In the genomic region with DNA sequence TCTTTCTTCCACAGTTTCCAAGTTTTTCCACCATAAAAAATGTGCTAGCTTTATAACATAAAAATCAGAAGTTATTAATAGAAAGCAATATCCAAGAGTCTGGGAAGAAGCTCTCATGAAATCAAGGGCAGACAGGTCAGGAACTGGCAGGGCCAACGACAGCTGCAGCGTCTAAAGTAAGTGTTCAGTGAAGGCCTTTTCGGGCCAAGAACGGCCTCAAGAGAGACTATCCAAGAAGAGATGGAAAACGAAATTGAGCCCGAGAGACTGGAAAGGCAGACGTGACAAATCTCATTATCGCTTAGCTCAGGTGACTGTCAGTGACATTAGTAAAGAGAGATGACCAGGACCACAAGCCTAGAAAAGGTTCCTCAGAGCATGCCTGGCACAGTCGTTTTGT, we compare ENCODE assay signal across 19 mouse cellular contexts. TPM values are rescaled to one million over a fixed set of nuclear protein-coding genes. Genes with fewer than 3 reads are reported as not detected.
DNase-seq lines count a peak whose midpoint lies in the region; TF ChIP-seq lines count a peak whose summit lies in the region.
"Had no signal": no experiment of that assay in that cellular context is flagged by ENCODE, and none has a peak within 500 bp of the region (broad histone marks: within the 10 kb centered on the region; RNA-seq: fewer than 3 reads in every experiment).

No protein-coding gene starts in this region.

- peak; percentile 78 for DNase-seq in gastrocnemius, adult 2 months
- no peak for DNase-seq in gastrocnemius, postnatal 4 days (ENCODE audit: low spot score in 2 of 2)
- DNase-seq in lung, postnatal 14 days: peak; percentile 12
- DNase-seq in lung, adult 2 months: no peak
- DNase-seq in gastrocnemius, adult 8-10 months (ENCODE audit: low spot score in 2 of 2): peak; percentile 26 to 42
- peak; percentile 34 for DNase-seq in gastrocnemius, postnatal 25 days
- no peak for DNase-seq in adrenal gland, postnatal 14 days
- DNase-seq: adrenal gland, adult 2 months; cerebellum, adult 11 months; cerebellum, adult 8-10 months; cerebellum, postnatal 14 days; forebrain, postnatal 0 days; heart, postnatal 4 days; kidney, adult 18-20 months had no signal

- intact Hi-C loops in gastrocnemius, adult 2 months (cut with DNase I): no loop called here

- WGBS in lung, adult 2 months: 67% methylated on average over 9 of the region's 9 CpGs

- H3K27ac ChIP-seq in gastrocnemius, adult 2 months: peak overlapping the region; percentile 70
- H3K27ac ChIP-seq: embryonic facial prominence, embryonic 13.5 days; forebrain, embryonic 13.5 days; heart, embryonic 13.5 days; hindbrain, embryonic 13.5 days; intestine, embryonic 15.5 days had no signal

- TF ChIP-seq CTCF in gastrocnemius, adult 2 months (IDR thresholded peaks at IDR 0.05): no peak
- TF ChIP-seq CTCF in lung, adult 2 months (IDR thresholded peaks at IDR 0.05; ENCODE audit: insufficient read depth, low read length): no peak

- H3K4me3 ChIP-seq in gastrocnemius, adult 2 months: no peak overlapping the region
- H3K4me3 ChIP-seq in lung, adult 2 months (replicated peaks; ENCODE audit: extremely low read depth, low read depth, low read length): no peak overlapping the region
- H3K4me3 ChIP-seq: embryonic facial prominence, embryonic 13.5 days; forebrain, embryonic 13.5 days; heart, embryonic 13.5 days; hindbrain, embryonic 13.5 days; intestine, embryonic 15.5 days had no signal

- no peak for TF ChIP-seq POLR2A in lung, adult 2 months (IDR thresholded peaks at IDR 0.05; ENCODE audit: borderline replicate concordance, extremely low read depth, low read depth, low read length)

- H3K4me1 ChIP-seq in lung, adult 2 months (ENCODE audit: control insufficient read depth, insufficient read depth, low read length): no peaks in the 10 kb centered on the region
- H3K4me1 ChIP-seq: embryonic facial prominence, embryonic 13.5 days; forebrain, embryonic 13.5 days; hindbrain, embryonic 13.5 days; intestine, embryonic 15.5 days had no signal

RNA-seq across cellular contexts. Expression of a gene that starts 19.6 kb away (rescaled TPM):
- 1 to 10 TPM; 5.5 to 8.3 TPM for total RNA-seq in gastrocnemius, adult 2 months (2021)
- 10 to 100 TPM; 12.2 to 13.0 TPM for total RNA-seq in gastrocnemius, postnatal 4 days (2021)
- polyA plus RNA-seq in lung, adult 2 months (2012; rRNA removed): 6.8 TPM in 2 replicates
- total RNA-seq in gastrocnemius, adult 8-10 months (2022): 1 to 10 TPM; 2.0 to 5.9 (median 3.4) TPM
- 1 to 10 TPM; 3.1 to 6.0 TPM for total RNA-seq in gastrocnemius, postnatal 25 days (2021)
- 5.4 and 7.0 TPM in 2 replicates for total RNA-seq in adrenal gland, postnatal 14 days (2021)

RNA-seq across cellular contexts. Expression of a gene that starts 24.1 kb away (rescaled TPM):
- total RNA-seq in gastrocnemius, adult 2 months (2021): 10 to 100 TPM; 30.9 to 38.3 TPM
- 1 to 10 TPM; 7.0 to 8.9 TPM for total RNA-seq in gastrocnemius, postnatal 4 days (2021)
- 6.5 and 8.8 TPM in 2 replicates for polyA plus RNA-seq in lung, adult 2 months (2012; rRNA removed)
- total RNA-seq in gastrocnemius, adult 8-10 months (2022): 10 to 100 TPM; 30.6 to 46.6 (median 38.2) TPM
- 10 to 100 TPM; 27.0 to 35.2 TPM for total RNA-seq in gastrocnemius, postnatal 25 days (2021)
- total RNA-seq in adrenal gland, postnatal 14 days (2021): 4.9 and 6.0 TPM in 2 replicates

Comparison
In these comparisons a context has a peak if more than half of its experiments do, and no peak if none do; other contexts are left out.
1. DNase-seq: peak in gastrocnemius, adult 2 months (single experiment), lung, postnatal 14 days (single experiment), gastrocnemius, adult 8-10 months (2 of 2) and gastrocnemius, postnatal 25 days (single experiment); none in gastrocnemius, postnatal 4 days (0 of 2), lung, adult 2 months (single experiment) and adrenal gland, postnatal 14 days (single experiment).